Mouse (Mus musculus) stomach, adult 2 months (tissue): ENCODE data around the gene Gm2381. TPM values are rescaled to one million over a fixed set of nuclear protein-coding genes. Genes with fewer than 3 reads are reported as not detected.

ENCODE experiments used
- polyA plus RNA-seq: library from polyadenylated mRNA; depleted of rRNA; stranded (reverse); fragments of >200 nt; gene quantifications from 2 replicates; pipeline ENCODE4 v1.2.3, GENCODE M21; 2012; rRNA removed

The Gm2381 gene
- polyA plus RNA-seq = not detected in 2 replicates

DNA sequence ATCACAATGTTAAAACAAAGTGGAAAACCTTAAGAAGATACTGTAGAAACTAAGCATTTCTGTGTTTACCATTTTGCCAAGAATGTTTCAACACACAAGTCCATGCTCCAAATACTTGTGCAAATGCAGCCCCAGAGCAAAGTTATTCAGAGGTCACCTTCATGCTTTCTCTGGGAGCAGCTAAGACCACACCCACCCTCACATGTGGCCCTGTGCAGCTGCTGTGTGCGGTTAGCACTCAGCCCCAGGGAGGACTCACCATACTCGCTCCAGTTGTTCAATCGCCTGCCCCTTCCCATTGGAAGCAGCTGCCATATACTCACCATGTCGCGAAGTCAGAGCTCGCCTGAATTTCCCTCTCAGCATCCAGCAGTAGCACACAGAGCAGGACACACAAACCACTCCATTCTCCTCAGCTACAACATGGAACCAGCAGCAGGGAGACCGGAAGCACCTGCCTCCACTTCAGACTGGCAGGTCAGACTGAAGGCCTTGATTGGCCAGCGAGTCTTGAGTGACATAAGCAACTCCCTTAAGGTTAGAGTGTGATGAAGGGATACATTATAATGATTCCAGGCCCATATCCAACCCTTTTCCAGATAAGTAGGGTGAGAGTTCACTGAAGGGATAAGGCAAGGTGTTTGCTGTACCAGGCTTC is at the start of gene Gm2381:
Gene Gm2381, minus strand, starts transcription at position 434 of the 658 bp plus-strand sequence.

DNA sequence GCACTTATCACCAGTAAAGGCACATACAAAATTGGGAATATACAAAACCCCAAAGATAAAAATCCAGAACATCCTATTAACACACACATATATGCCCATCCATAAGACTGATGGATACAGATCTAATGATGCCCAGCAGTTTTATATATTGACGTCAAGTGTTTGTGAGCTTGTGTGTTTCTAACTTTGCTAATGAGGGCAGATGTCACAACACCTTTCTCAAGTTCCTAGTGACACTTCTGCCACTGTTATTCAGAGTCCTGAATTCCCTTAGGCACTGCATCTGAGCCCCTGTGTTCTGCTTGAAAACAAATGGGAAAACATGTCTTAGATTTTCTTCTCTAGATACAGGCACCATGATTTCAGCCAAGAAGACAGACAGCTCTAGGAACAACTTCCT is 73.6 kb downstream of the Gm2381 start, which contains the start of gene Vmn2r62:
Gene Vmn2r62, minus strand, starts transcription at position 101 of the 400 bp plus-strand sequence.

Other genes with a start within 250 kb of the Gm2381 start
- 0.01 and 0.08 TPM in 2 replicates for gene Zfp976, start 224.6 kb downstream of the Gm2381 start, polyA plus RNA-seq
- 0.04 and 0.12 TPM in 2 replicates for gene Zfp975, start 174.5 kb downstream of the Gm2381 start, polyA plus RNA-seq
- gene Gm17067, start 140.2 kb downstream of the Gm2381 start, polyA plus RNA-seq = not detected in 2 replicates
- gene Vmn2r62, start 73.7 kb downstream of the Gm2381 start, polyA plus RNA-seq = not detected in 2 replicates
- gene Vmn2r63, start 66.6 kb upstream of the Gm2381 start, polyA plus RNA-seq = not detected in 2 replicates
- gene Gm9268, start 151.5 kb upstream of the Gm2381 start, polyA plus RNA-seq = not detected in 2 replicates
- gene Zfp936, start 247.0 kb upstream of the Gm2381 start, polyA plus RNA-seq = not detected in 2 replicates